Mouse (Mus musculus) lung, adult 2 months (tissue): ENCODE data around the gene Pmpcb.

Experiments used
- CTCF ChIP-seq: fragments of 200-500 bp; IDR thresholded peaks from 2 replicates; pipeline ENCODE4 v1.5.1; 2011; ENCODE audit warnings: mild to moderate bottlenecking, low read length, control low read depth; ENCODE audit not compliant: insufficient read depth
- POLR2A ChIP-seq: fragments of 200-500 bp; IDR thresholded peaks from 2 replicates; pipeline ENCODE4 v1.6.1; 2011; ENCODE audit warnings: low read depth, mild to moderate bottlenecking, control low read depth, low read length, borderline replicate concordance; ENCODE audit errors: extremely low read depth

- no peak for TF ChIP-seq CTCF
- TF ChIP-seq POLR2A: no peak
These were observed 47.5 kb downstream of the Pmpcb start for GRCm38 (mm10) chr5:21784161-21785052.
